Mouse (Mus musculus): Measurements from ENCODE around the gene Vmn2r48.
"Not testable (repeated sequence)": the region's sequence is repeated elsewhere in the genome, so short reads cannot be mapped to it uniquely, and the experiment has no call there.

The Vmn2r48 gene

DNA sequence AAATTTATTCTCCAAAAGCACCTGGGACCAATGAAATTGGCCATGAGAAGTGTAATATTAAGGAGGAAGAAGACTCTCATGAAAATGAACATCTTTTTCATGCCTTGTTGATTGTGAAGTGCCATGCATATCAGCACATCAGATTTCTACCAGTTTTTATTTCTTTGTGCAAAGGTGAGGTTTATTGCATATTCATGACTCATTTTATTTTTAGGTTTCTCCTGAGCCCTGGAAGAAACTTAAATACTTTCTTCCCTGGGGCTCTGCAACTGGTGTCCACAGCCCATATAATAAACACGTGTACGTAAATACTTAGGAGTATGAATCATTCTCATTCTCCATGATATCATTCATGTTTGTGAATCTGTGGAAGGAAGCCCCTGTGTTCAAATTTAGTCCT, at the start of gene Vmn2r48:
TSS of gene Vmn2r48 (minus strand) at position 101 of the 400 bp plus-strand sequence.
- not testable (repeated sequence) for DNase-seq (ENCODE audit: low spot score)

DNA sequence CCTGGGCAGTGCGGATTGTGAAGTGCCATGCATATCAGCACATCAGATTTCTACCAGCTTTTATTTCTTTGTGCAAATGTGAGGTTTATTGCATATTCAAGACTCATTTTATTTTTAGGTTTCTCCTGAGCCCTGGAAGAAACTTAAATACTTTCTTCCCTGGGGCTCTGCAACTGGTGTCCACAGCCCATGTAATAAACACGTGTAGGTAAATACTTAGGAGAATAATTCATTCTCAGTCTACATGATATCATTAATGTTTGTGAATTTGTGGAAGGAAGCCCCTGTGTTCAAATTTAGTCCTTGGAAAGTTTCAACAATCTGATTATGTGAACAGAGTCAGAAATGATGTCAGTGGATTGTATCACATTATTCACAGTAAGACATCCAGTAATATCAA, 38.8 kb upstream of the Vmn2r48 start, which contains the start of gene Vmn2r49:
TSS of gene Vmn2r49 (minus strand) at position 101 of the 400 bp plus-strand sequence.
- not testable (repeated sequence) for DNase-seq (ENCODE audit: low spot score)

Measured in spleen, adult 12 weeks (tissue).